Mouse (Mus musculus): ENCODE measurements around the gene Tgm2. TPM values are rescaled to one million over a fixed set of nuclear protein-coding genes. Genes with fewer than 3 reads are reported as not detected.

The Tgm2 gene
- total RNA-seq, 2 experiments from 2014 or later, result 0.71 to 2.1 TPM

DNA sequence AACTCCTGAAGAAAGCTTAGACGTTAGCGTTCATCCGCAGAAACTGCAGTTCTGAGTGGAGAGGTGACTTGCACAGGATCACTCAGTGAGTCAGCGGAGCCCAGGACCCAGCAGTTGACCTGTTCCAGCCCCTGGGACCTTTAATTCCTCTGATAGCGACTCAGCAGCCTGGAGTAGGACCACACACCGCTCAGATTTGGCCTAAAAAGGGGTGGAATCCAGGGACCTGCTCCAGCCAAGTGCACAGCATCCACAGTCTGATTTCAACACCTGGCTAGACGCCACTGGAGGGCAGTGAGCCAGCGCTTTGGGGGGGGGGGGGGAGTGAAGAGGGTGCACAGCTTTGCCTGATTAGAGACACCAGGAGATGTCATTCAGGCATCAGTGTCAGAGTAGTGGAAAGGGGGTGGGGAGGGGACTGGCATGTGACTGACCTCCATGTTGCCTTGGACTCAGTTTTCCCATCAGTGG lies 22.5 kb upstream of the Tgm2 start:
- ATAC-seq (ENCODE audit: poor library complexity, severe bottlenecking), result no peak

DNA sequence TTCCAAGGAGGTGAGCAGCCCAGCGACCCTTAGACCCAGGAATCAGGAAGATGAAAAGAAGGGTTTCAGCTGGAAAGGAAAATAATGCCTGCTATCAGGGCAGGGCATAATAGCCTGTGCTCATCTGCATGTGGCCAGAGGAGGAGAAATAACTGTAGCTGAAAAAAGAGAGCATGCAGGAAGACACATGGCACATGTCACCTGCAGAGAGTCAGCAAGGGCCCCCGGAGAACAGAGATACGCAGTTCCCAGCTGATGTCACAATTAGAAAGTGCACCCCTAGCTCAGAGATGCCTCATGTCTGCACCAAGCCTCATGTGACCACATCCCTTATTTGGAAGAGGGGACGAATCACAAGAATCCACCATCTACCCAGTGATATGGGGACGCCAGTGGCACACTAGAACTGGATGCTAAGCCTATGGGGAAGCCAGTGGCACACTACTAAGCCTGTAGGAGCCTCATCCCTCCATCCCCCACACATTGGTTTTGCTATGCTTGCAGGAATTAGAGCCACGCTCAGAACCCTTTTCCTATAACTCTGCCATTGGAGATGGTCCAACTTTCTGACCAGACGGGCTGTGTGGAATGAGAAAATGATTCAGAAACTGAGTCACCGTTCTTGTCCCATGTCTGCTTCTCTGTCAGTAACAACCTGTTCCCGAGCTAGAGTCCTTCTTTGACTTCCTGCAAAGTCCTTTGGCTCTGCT lies 21.4 kb upstream of the Tgm2 start:
- ATAC-seq (ENCODE audit: poor library complexity, severe bottlenecking), result no peak

DNA sequence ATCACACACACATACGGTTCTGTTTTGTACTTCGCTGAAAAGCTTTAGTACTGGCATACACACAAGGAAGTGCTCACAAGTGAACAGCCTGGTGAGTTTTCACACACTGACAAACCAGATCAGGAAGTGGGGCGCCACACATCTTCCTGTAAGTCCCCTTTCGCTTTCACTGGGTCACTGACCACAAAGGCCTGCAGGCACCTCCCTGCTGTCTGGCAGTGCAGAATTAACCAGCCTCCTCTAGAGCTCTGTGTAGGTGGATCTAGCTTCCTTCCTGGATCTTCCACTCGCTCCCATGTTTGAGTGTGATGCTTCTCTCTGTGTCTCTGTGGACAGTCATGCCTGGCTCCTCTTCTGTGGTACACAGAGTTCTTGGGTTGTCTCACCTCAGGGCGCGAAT lies 20.4 kb upstream of the Tgm2 start:
- ATAC-seq (ENCODE audit: poor library complexity, severe bottlenecking), result peak; percentile 95

DNA sequence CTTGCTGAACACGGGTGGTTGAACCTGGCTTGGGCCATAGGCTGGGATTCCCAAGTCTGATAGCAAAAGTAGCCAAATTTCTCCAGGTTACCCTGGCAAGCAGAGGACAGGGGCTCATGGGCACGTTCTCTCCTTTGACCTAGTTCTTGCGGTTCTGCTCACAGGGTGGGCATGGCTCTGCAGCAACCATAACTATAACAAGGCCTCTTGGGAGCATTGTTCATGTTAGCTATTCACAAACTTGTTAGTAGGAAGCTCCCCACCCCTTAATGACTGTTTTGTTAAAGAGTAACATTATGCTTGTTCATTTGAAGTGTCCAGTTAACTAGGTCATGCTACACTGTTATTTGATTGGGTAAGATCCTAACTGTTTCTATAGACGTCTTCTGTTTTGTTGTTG lies 19.5 kb upstream of the Tgm2 start:
- ATAC-seq (ENCODE audit: poor library complexity, severe bottlenecking), result no peak

DNA sequence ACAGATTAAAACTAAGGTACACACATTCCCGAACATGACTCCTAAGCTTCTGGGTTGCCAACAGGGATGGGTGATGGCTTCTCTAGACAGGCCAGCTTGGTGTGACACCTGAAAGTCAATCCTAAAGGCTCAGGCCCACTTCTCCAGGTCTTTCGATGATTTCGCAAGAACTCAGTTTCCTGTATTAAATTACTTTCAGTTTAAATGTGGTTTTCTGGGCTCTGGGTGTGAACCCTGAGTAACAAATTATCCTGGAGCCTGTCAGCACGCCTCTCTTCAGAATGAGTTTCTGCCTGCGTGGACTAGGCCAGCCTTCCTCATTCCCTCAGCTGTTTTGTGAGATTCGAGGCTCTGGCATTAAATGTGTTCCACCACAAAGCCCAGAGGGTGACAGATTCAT lies 16.8 kb upstream of the Tgm2 start:
- peak; percentile 26 for ATAC-seq (ENCODE audit: poor library complexity, severe bottlenecking)

DNA sequence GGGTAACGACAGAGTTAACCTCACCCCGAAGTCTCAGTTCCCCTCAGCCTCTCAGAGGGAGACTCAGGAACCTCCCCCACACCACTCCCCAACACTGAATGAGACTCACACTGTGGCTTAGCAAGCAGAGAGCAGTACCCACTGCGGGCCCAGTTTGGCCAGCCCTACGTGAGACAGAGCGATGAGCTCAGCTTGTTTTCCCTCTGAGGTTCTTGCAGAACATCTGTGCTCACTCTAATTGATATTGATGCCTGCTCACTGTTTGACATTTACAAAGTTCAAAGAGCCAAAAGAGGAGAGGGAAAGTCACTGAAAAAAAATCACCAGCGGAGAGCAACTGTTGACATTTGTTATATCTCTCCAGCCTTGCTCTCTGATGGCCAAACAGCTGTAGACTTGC lies 15.5 kb upstream of the Tgm2 start:
- peak; percentile 26; the same call in 1 of the 2 replicates for ATAC-seq (ENCODE audit: poor library complexity, severe bottlenecking)

DNA sequence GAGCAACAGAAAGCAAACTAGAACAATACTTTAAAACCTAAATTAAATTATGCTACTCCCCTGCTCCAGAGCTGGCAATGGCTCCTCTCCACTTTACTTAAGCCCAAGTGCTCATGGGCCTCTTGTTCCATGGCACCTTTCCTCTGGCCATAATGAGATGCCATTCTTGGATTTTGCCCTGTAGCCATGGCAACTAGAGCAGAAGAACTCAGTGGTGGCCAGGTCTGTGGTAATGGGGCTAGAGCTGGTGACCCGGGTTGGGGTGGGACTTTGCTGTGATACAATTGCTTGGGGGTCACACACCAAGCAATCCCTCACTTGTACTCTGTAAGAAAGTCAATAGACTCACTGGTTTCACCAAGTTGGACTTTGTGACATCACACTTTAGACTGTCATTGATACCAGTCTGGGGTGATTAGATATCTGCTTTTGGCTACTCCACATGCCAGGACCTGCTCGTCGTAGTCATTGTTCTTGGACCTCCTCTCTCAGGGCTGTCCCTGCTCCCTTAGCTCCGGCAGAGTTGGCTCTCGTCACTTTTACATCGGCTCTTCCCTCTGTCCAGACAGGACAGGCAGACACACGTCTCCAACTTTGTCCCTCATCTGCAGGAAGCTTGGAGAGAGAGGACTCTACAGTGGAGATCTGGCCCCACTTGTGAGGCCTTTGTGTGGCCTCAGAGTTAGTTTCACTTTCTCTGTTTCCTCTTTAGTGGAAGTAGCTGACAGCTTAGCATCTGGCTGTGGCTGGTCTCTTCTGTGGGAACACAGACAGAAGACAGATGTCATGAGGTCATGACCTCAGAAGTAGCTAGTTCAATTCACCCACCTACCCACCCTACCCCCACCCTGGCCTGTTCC lies 13.4 kb upstream of the Tgm2 start:
- peak; percentile 79 for ATAC-seq (ENCODE audit: poor library complexity, severe bottlenecking)

DNA sequence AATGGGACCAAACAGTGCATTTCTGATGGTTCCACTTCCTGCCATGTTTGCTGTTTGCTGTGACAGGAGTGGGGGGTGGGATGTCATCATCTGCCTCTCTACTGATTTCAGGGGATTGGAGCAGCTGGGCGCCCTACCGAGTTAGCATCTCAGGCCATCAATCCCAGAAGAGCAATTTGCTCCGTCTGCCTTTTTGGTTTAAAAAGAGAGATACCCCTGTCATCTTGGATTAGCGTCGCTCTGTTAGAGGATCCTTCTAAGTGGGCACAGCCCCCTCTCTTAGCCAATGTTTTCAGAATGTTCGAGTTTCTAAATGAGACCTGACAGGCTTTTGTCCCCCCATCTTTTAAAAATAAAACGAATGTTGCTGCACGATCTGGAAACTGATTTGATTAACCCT lies 11.4 kb upstream of the Tgm2 start:
- ATAC-seq (ENCODE audit: poor library complexity, severe bottlenecking), result no peak

DNA sequence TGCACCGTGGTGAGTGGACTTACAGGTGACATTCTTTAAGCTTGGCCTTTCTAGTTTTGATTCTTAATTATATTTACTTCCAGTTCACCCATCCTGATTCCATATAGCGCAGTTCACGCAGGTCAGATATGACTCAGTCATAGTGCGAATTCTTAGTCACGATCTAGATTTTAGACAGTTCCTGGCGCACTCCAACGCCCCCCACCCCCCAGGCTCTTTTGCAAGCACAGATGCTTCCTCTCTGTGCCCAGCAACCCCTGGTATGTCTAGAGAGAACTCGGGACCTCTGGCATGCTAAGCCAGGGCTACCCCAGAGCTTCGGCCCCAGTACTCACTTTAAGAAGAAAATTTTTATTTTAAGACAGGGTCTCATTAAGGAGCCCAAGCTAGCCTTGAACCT lies 10.3 kb upstream of the Tgm2 start:
- peak; percentile 34 for ATAC-seq (ENCODE audit: poor library complexity, severe bottlenecking)

DNA sequence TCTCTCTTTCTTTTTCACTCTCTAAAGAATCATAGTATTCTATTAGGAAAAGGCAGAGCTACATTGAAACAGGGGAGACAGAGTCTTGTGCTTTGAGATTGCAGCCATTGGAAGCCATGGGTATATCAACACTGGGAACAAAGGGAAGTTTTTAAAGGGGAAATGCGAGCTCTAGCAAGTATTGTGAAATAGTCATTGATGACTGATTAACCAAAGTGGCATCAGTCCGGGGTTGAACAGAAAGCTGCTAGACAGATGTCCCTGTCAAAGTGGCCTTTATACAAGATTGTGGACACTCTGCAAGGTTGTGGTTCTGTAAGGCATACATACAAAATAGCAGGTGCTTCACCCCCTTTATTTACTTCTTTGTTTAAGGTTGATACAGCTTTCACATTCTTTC lies 9.4 kb upstream of the Tgm2 start:
- no peak for ATAC-seq (ENCODE audit: poor library complexity, severe bottlenecking)

DNA sequence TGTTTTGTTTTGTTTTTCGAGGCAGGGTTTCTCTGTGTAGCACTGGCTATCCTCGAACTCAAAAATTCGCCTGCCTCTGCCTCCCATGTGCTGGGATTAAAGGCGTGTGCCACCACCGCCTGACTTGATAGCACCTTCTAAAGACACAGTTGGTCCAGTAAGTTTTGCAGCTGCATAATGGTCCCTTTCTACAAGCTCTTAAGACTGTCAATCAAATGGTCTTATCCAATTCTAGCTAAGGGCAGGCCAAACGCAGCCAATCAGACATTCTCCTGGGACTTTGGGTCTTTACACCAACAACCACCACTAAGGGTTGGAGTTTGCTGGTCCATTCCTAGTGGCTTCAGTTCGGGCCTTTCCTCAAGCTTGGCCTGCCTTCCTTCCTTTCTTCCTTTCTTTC lies 8.9 kb upstream of the Tgm2 start:
- no peak for ATAC-seq (ENCODE audit: poor library complexity, severe bottlenecking)

DNA sequence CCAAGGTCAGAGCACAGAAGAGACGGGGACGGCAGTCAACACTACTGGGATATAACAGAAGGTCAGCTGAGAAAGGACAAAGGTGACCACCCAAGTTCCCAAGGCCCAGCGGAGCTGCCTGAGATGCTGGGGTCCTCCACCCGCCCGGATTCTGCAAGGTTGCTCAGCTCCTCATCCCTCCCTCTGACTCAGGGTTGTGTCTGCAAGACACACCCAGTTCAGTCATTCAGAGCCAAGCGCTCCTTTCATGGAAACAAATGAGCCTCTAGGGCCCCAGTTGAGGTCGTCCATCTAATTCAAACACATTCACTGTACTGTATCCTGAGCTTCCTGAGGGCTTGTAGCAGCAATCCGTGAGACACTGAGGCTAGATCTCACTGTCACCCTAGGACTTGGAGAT lies 8.4 kb upstream of the Tgm2 start:
- no peak for ATAC-seq (ENCODE audit: poor library complexity, severe bottlenecking)

DNA sequence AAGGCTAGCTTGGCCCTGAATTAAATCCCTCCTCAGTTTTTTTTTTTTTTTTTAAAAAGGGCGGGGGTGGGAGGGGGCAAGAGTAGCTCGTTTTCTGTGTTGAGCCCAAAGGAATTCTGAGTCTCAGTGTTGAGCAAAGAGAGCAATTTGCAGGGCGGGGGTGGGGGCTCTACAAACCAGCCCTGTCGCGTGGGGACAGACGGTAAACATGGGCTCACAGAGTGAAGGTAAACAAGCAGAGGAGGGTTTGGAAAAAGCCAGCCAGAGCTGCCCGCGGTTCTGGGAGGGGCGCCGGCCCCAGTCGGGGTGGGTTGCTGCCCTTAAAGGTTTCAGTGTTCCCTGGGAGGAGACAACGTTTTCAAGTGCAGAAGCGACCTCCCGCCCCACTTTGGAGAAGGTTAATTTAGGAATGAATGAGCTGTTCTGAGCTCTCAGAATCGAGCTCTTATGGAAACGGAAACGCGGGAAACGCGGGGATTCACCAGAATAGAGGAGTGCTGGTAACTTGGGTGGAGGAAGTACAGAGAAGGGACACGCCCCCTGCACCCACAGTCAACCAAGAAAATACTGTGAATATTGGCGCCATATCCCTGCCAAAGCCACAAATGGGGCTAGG lies 7.6 kb upstream of the Tgm2 start:
- ATAC-seq (ENCODE audit: poor library complexity, severe bottlenecking), result peak; percentile 78

DNA sequence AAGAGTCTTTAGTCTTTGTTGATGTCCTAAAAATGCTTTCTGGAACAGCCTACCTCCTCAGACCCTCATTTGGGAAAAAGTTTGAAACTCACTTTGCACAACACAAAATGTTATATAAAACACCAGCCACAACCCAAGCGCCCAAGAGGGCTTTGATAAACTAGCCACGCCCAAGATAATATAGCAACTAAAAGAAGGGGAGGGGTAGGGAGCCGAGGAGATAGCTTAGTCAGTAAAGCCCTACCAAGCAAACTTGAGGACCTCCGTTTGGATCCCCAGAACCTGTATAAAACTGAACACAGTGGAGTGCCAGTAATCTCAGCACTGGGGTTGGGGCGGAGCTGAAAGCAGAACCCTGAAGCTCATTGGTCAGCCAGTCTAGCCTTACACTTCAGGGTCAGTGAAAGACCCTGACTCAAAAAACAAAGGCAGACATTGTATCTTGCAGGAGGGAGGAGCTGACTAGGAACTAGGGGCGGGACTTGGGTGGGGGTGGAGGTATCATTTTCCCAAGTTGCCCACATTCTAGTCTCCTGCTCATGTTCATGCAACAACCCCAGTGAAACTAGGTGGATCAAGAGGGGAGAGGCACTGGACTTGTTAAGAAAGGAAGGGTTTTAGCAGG lies 6.6 kb upstream of the Tgm2 start:
- ATAC-seq (ENCODE audit: poor library complexity, severe bottlenecking), result no peak

DNA sequence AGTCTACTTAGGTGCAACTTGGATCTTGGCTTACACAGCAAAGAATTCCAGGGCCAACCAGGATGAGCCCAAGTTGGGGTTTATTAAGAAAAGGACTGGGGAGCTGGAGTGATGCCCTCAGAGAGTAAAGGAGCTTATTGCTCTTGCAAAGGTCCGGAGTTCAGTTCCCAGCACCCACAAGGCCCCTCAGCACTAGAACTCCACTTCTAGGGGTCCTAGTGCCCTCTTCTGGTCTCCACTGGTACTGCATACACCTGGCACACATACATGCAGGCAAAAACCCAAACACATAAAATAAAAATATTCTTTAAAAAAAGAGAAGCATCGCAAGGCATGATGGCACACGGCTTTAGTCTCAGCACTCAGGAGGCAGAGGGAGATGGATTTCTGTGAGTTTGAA lies 4.8 kb upstream of the Tgm2 start:
- ATAC-seq (ENCODE audit: poor library complexity, severe bottlenecking), result no peak

DNA sequence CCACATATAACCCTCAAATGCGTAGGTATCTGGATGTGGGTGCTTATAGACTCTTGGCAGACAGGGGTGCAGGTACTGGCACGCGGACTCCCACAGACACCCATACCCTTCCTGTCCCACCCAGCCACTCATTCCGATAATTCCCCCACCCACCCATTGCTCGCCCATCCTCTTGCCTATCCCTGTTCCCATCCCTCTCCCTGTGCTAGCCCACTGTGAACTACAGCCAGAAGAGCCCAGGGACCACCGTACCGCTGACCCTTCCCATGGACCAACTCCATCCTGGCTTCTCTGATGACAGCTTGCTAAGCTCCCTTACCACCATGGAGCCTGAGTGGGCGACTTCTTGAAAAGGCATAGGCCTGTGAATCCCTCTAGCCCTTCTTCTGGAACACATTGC lies 735 bp upstream of the Tgm2 start:
- no peak for ATAC-seq (ENCODE audit: poor library complexity, severe bottlenecking)

DNA sequence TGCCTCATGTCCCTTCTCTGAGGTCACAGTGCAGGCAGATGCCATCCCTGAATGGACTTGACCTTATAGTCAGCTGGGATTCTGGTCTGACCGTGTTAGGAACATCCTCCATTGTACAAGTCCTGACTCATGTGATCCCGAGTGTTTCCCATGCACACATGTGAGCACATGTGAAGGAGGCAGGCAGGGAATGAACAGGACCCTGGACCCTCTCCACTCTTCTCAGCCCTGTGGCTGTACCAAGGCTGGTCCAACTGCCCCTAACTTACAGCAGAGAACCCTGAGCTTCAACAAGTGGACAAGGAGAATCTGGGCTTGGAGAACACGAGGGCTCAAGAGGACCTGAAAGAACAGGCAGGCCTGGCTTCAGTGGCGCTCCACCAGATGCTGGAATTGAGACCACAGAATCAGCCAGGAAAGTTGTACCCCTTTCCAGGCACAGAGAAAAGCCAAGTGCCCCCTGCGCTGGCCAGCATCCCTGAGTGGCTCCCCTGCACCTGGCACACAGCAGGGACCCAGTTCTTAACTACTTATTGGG lies 639 bp downstream of the Tgm2 start:
- ATAC-seq (ENCODE audit: poor library complexity, severe bottlenecking), result no peak

DNA sequence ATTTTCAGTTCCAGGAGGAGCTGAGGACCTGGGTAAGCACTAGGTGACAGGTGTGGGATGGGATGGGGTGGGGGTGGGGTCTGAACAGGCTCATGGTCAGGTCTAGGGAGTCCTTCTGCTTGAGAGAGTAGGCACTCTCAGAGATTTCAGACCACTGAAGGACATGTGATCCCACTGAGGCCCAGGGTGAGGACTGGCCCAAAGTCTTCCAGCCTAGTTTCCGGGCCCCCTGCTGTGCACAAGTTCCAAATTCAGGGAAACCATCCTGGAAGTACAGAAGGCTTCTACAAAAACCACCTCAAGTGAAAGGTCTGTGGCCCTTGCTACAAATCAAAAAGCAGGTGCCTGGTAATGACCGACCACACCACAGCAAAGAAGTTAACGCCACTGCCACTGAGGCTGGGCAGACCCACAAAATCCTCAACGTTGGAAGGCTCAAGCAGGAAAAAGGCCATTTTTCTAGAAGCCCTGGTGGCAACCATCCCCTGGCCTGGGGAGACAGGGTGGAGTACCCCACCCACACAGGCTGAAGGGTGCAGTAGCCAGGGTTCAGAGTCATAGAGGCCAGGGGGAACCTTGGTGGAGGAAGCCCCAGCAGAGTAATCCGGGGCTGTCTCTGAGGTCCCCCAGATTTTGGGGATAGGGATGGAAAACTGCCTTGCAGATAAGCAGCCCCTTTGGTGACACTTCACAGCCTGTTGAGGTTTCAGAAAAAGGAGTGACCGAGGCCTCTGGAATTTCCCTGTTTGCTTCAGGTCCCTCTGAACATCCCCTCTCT lies 1.3 kb downstream of the Tgm2 start:
- ATAC-seq (ENCODE audit: poor library complexity, severe bottlenecking), result no peak

DNA sequence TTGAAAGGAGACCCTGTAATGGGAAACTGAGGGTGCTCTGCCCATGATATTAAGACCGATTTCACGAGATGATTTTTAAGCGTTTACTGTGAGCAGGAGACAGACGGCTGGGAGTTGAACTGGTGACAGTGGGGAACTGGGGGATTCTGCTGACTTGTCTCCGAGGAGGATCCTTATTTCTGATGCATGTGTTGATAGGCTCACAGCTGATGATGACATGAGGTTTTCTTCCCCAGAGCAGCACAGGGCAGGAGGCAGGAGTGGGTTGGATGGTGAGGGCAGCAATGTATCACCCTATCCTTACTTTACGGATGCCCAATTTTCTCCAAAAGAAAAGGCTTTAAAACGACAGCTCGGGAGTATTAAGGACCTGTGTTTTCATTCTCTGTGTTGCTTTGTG lies 2.0 kb downstream of the Tgm2 start:
- ATAC-seq (ENCODE audit: poor library complexity, severe bottlenecking), result no peak

DNA sequence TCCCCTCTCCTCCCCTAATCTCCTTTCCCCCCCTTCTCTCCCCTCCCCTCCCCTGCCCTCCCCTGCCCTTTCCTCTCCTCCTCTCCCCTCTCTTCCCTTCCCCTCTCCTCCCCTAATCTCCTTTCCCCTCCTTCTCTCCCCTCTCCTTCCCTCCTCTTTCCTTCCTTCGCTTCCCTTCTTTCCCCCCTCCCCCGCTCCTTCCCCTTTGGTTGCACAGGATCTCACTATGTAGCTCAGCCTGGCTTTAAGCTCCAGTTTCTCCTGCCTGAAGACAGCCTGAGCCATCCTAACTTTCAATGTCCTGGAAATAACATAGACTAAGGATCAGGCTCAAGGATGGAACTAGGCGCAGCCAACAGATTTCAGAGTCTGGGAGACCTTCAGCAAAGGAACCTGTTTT lies 2.4 kb downstream of the Tgm2 start:
- ATAC-seq (ENCODE audit: poor library complexity, severe bottlenecking), result no peak
